Mouse (Mus musculus) CH12.LX (cell line): ENCODE measurements around the gene Dnhd1.

Experiments
- CHD1 ChIP-seq: IDR thresholded peaks from 2 replicates; pipeline ENCODE4 v1.6.1; 2012; ENCODE audit warnings: low read depth, low read length, improper control_type of control experiment, inconsistent platforms
- CTCF ChIP-seq, 2 experiments: IDR thresholded peaks in 1 of 2; conservative IDR thresholded peaks in 1 of 2; 2 replicates each; pipeline ENCODE4 v1.5.1; 2011 to 2012; ENCODE audit warnings: low read depth in 2 of 2, low read length in 2 of 2, improper control_type of control experiment in 1 of 2, inconsistent platforms in 1 of 2, mild to moderate bottlenecking in 1 of 2, moderate library complexity in 1 of 2
- GABPA ChIP-seq: IDR thresholded peaks from 2 replicates; pipeline ENCODE4 v1.6.1; 2012; ENCODE audit warnings: low read depth, low read length, improper control_type of control experiment, inconsistent platforms; ENCODE audit not compliant: insufficient replicate concordance
- MAX ChIP-seq: IDR thresholded peaks from 2 replicates; pipeline ENCODE4 v1.6.1; 2011; ENCODE audit warnings: low read length, improper control_type of control experiment
- MEF2A ChIP-seq: IDR thresholded peaks from 2 replicates; pipeline ENCODE4 v1.6.1; 2014; ENCODE audit warnings: low read depth, mild to moderate bottlenecking, inconsistent platforms, low read length, improper control_type of control experiment, borderline replicate concordance
- MXI1 ChIP-seq: IDR thresholded peaks from 2 replicates; pipeline ENCODE4 v1.6.1; 2011; ENCODE audit warnings: mild to moderate bottlenecking, low read depth, low read length, improper control_type of control experiment
- POLR2AphosphoS2 ChIP-seq: IDR thresholded peaks from 2 replicates; pipeline ENCODE4 v1.6.1; 2011; ENCODE audit warnings: low read depth, low read length, improper control_type of control experiment
- USF2 ChIP-seq: conservative IDR thresholded peaks from 2 replicates; pipeline ENCODE4 v1.6.1; 2011; ENCODE audit warnings: low read depth, low read length, improper control_type of control experiment

DNA sequence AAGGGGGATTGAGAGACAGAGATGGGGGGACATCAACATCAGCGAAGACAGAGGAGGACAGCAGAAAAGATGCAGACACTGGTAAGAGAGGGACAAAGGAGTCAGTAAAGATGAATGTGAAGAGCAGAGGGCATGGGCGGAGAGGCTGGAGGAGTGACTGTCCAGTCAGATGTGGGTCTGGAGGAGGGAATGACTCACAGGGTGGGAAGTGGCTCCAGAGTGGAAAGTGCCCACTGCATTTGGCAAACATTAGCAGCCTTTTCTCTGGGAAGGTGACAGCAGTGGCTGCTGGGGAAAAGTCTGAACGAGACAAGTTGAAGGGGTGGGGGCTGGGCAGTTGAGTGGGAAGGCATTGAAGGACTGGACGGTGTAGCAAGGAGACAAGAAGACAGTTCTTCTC is 29.6 kb upstream of the Dnhd1 start:
- TF ChIP-seq POLR2AphosphoS2 (no peak), USF2 (no peak), MAX (no peak), CHD1 (no peak), CTCF (conservative IDR thresholded peaks at IDR 0.05 in 1 of 2, IDR thresholded peaks at IDR 0.05 in 1 of 2; ENCODE audit: low read depth in 2 of 2, low read length in 2 of 2) (no peak), MEF2A (no peak), GABPA (no peak), MXI1 (no peak)
